Comparison of ENCODE assay signal across 8 mouse cellular contexts in genomic region chr9:61965411-61965930, GRCm38 (mm10). TPM values are rescaled to one million over a fixed set of nuclear protein-coding genes. Genes with fewer than 3 reads are reported as not detected.
DNase-seq lines count a peak whose midpoint lies in the region; ATAC-seq and TF ChIP-seq lines count a peak whose summit lies in the region.

No protein-coding gene starts in this region.

- DNase-seq in heart, adult 11 months = peak; percentile 98
- DNase-seq in cerebellum, adult 2 months = peak; percentile 40 to 65
- peak; percentile 87 for DNase-seq in forebrain, postnatal 0 days
- DNase-seq in hindbrain, postnatal 0 days (ENCODE audit: low spot score) = peak; percentile 89
- peak; percentile 64 to 84 for DNase-seq in left cerebral cortex, postnatal 10 days (ENCODE audit: extremely low spot score in 1 of 2, low spot score in 2 of 2)
- DNase-seq in midbrain, embryonic 10.5 days (ENCODE audit: low spot score) = peak; percentile 62
- DNase-seq in right cerebral cortex, postnatal 4 days = peak; percentile 79

- H3K27me3 ChIP-seq in heart, embryonic 11.5 days (ENCODE audit: control insufficient read depth, insufficient read depth, low read length) = no peaks in the 10 kb centered on the region
- no peaks in the 10 kb centered on the region for H3K27me3 ChIP-seq in cerebellum, adult 2 months (ENCODE audit: control insufficient read depth, insufficient read depth, low read length)
- no peaks in the 10 kb centered on the region for H3K27me3 ChIP-seq in forebrain, postnatal 0 days (ENCODE audit: insufficient read depth, low read length)
- no peaks in the 10 kb centered on the region for H3K27me3 ChIP-seq in hindbrain, postnatal 0 days (ENCODE audit: insufficient read depth, low read length)
- H3K27me3 ChIP-seq in midbrain, embryonic 10.5 days (ENCODE audit: low read depth, poor library complexity, severe bottlenecking) = no peaks in the 10 kb centered on the region

- H3K4me3 ChIP-seq in heart, embryonic 11.5 days (ENCODE audit: low read depth, low read length) = no peak overlapping the region
- H3K4me3 ChIP-seq in cerebellum, adult 2 months (replicated peaks; ENCODE audit: insufficient read depth, low read depth, low read length) = no peak overlapping the region
- H3K4me3 ChIP-seq in forebrain, postnatal 0 days (ENCODE audit: low read depth, low read length) = no peak overlapping the region
- no peak overlapping the region for H3K4me3 ChIP-seq in hindbrain, postnatal 0 days (ENCODE audit: low read length)
- H3K4me3 ChIP-seq in midbrain, embryonic 10.5 days = no peak overlapping the region

- H3K27ac ChIP-seq in heart, embryonic 11.5 days (ENCODE audit: low read depth, low read length) = no peak overlapping the region
- no peak overlapping the region for H3K27ac ChIP-seq in cerebellum, adult 2 months (ENCODE audit: insufficient read depth, low read length)
- H3K27ac ChIP-seq in forebrain, postnatal 0 days (ENCODE audit: low read depth, low read length) = no peak overlapping the region
- H3K27ac ChIP-seq in hindbrain, postnatal 0 days = no peak overlapping the region
- no peak overlapping the region for H3K27ac ChIP-seq in midbrain, embryonic 10.5 days (replicated peaks)

- 39% methylated on average over 4 of the region's 4 CpGs for WGBS in heart, embryonic 11.5 days (ENCODE audit: insufficient replicate concordance)
- WGBS in cerebellum, adult 2 months = 35% methylated on average over 4 of the region's 4 CpGs
- WGBS in forebrain, postnatal 0 days = 41% methylated on average over 4 of the region's 4 CpGs
- WGBS in hindbrain, postnatal 0 days = 43% methylated on average over 4 of the region's 4 CpGs
- 49% methylated on average over 4 of the region's 4 CpGs for WGBS in midbrain, embryonic 10.5 days

- H3K4me1 ChIP-seq in heart, embryonic 11.5 days (ENCODE audit: control insufficient read depth, insufficient read depth, low read length) = no peaks in the 10 kb centered on the region; the same call in 1 of the 2 replicates
- peaks cover 4% of the 10 kb centered on the region for H3K4me1 ChIP-seq in cerebellum, adult 2 months (ENCODE audit: control insufficient read depth, insufficient read depth, low read length)
- H3K4me1 ChIP-seq in forebrain, postnatal 0 days (ENCODE audit: insufficient read depth) = no peaks in the 10 kb centered on the region
- no peaks in the 10 kb centered on the region for H3K4me1 ChIP-seq in hindbrain, postnatal 0 days (ENCODE audit: insufficient read depth, low read length)
- H3K4me1 ChIP-seq in midbrain, embryonic 10.5 days = peaks cover 30% of the 10 kb centered on the region

- no peaks in the 10 kb centered on the region for H3K9me3 ChIP-seq in heart, embryonic 11.5 days (replicated peaks; ENCODE audit: control insufficient read depth, low read length)
- no peaks in the 10 kb centered on the region for H3K9me3 ChIP-seq in forebrain, postnatal 0 days (ENCODE audit: low read length)
- no peaks in the 10 kb centered on the region for H3K9me3 ChIP-seq in hindbrain, postnatal 0 days (ENCODE audit: low read length)
- no peaks in the 10 kb centered on the region for H3K9me3 ChIP-seq in midbrain, embryonic 10.5 days (replicated peaks)

- no peak for ATAC-seq in heart, embryonic 11.5 days (replicated peaks; ENCODE audit: insufficient number of reproducible peaks, low FRiP score, low TSS enrichment)
- peak; percentile 76 for ATAC-seq in forebrain, postnatal 0 days
- ATAC-seq in hindbrain, postnatal 0 days = 0 out of 2 replicates have a peak, but pooled peaks have one; percentile 43

- intact Hi-C loops in left cerebral cortex, postnatal 10 days (cut with DNase I) = loop anchor here (5.0 kb wide), 1 partner anchor 77 kb away; no protein-coding TSS in a partner anchor

- no peak for TF ChIP-seq POLR2A in cerebellum, adult 2 months (IDR thresholded peaks at IDR 0.05; ENCODE audit: borderline replicate concordance, insufficient read depth, low read length)

- no peak overlapping the region for H3K9ac ChIP-seq in heart, embryonic 11.5 days (ENCODE audit: low read depth, low read length)
- H3K9ac ChIP-seq in forebrain, postnatal 0 days = 0 out of 2 replicates have a peak overlapping the region, but pooled peaks have one; percentile 18
- no peak overlapping the region for H3K9ac ChIP-seq in hindbrain, postnatal 0 days (replicated peaks; ENCODE audit: low read length)

- no peak overlapping the region for H3K4me2 ChIP-seq in heart, embryonic 11.5 days
- H3K4me2 ChIP-seq in forebrain, postnatal 0 days (ENCODE audit: low read depth) = no peak overlapping the region
- no peak overlapping the region for H3K4me2 ChIP-seq in hindbrain, postnatal 0 days (ENCODE audit: low read depth, low read length)

- peak; percentile 88 for TF ChIP-seq CTCF in cerebellum, adult 2 months (IDR thresholded peaks at IDR 0.05; ENCODE audit: borderline replicate concordance, insufficient read depth, low read depth, low read length)
- peak; percentile 96 for TF ChIP-seq CTCF in forebrain, postnatal 0 days (IDR thresholded peaks at IDR 0.05; ENCODE audit: low read depth)
- peak; percentile 95 for TF ChIP-seq CTCF in hindbrain, postnatal 0 days (IDR thresholded peaks at IDR 0.05; ENCODE audit: low read depth)

- H3K36me3 ChIP-seq in heart, embryonic 11.5 days (ENCODE audit: control insufficient read depth, insufficient read depth, low read length) = no peaks in the 10 kb centered on the region
- no peaks in the 10 kb centered on the region for H3K36me3 ChIP-seq in forebrain, postnatal 0 days (ENCODE audit: insufficient read depth)
- no peaks in the 10 kb centered on the region for H3K36me3 ChIP-seq in hindbrain, postnatal 0 days (ENCODE audit: insufficient read depth, low read length)
- H3K36me3 ChIP-seq in midbrain, embryonic 10.5 days = no peaks in the 10 kb centered on the region

RNA-seq across cellular contexts. Expression of gene Kif23, which starts 18.9 kb away (rescaled TPM):
- 92.5 and 103 TPM in 2 replicates for polyA plus RNA-seq in heart, embryonic 11.5 days (2014; fragmentation: Nextera tagmentation; extraction: Ambion mirVana)
- polyA plus RNA-seq in cerebellum, adult 2 months (2012; rRNA removed) = 0.56 and 0.68 TPM in 2 replicates
- total RNA-seq in forebrain, postnatal 0 days (2014; rRNA removed) = 6.7 and 8.1 TPM in 2 replicates
- polyA plus RNA-seq in forebrain, postnatal 0 days (2015; fragmentation: Nextera tagmentation; extraction: Ambion mirVana) = 8.2 and 8.3 TPM in 2 replicates
- total RNA-seq in hindbrain, postnatal 0 days (2014; rRNA removed) = 4.5 and 7.5 TPM in 2 replicates
- 14.7 and 15.5 TPM in 2 replicates for polyA plus RNA-seq in hindbrain, postnatal 0 days (2015; fragmentation: Nextera tagmentation; extraction: Ambion mirVana)
- 1 to 10 TPM; 4.8 to 5.5 TPM for total RNA-seq in left cerebral cortex, postnatal 10 days (2021)
- 121 and 123 TPM in 2 replicates for polyA plus RNA-seq in midbrain, embryonic 10.5 days (2016; fragmentation: Nextera tagmentation; extraction: Ambion mirVana)

RNA-seq across cellular contexts. Expression of gene Rplp1, which starts 51.1 kb away (rescaled TPM):
- 963 and 1,096 TPM in 2 replicates for polyA plus RNA-seq in heart, embryonic 11.5 days (2014; fragmentation: Nextera tagmentation; extraction: Ambion mirVana)
- polyA plus RNA-seq in cerebellum, adult 2 months (2012; rRNA removed) = 2,556 and 2,566 TPM in 2 replicates
- 3,281 and 3,879 TPM in 2 replicates for total RNA-seq in forebrain, postnatal 0 days (2014; rRNA removed)
- 995 and 1,414 TPM in 2 replicates for polyA plus RNA-seq in forebrain, postnatal 0 days (2015; fragmentation: Nextera tagmentation; extraction: Ambion mirVana)
- total RNA-seq in hindbrain, postnatal 0 days (2014; rRNA removed) = 2,832 and 4,239 TPM in 2 replicates
- 1,070 and 1,080 TPM in 2 replicates for polyA plus RNA-seq in hindbrain, postnatal 0 days (2015; fragmentation: Nextera tagmentation; extraction: Ambion mirVana)
- total RNA-seq in left cerebral cortex, postnatal 10 days (2021) = 1,000 to 10,000 TPM; 1,724 to 1,730 TPM
- 965 and 1,195 TPM in 2 replicates for polyA plus RNA-seq in midbrain, embryonic 10.5 days (2016; fragmentation: Nextera tagmentation; extraction: Ambion mirVana)
